Mouse (Mus musculus): ENCODE measurements at regions not wholly inside any gene's neighbourhood (a gene's known extent, or its start where the extent isn't known, plus 50 kb on each side); places are given as distances from the start of the nearest gene placed in this dataset.

DNA sequence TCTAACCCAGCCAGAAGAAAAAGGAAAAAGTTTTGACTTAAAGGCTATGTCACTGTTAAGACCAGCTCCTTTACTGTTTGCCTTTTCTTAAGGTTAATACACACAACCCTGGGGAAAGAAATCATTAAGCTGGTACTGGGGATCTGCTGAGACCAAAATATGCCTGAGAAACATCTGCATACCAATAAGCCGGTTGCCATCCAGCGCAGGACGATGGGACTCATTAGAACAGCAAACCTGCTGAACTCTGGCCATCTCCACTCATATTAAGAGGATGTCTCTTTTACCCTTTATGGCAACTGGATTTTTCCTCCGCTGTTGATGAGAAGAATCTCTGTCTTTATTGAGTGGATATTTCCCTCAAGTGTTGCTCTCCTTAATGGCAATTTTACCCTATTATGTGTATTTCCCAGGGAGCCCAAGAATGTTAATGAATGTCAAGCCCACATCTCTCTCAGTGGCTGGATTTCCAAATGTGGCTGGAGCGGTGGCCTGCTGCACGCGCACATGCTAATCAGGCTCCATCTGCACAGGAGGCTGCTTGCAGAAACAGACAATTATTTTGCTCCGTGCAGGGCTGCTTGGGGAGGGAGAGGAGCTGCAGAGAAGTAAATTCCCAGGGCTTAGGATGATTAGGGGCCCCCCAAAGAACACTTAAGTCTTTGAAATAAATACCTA lies 351.6 kb upstream of the Map3k7 start:
- Histone ChIP-seq H3K27me3 (ENCODE audit: control insufficient read depth, insufficient read depth, low read length) (no peaks in the 10 kb centered on the region), H3K36me3 (ENCODE audit: control insufficient read depth, insufficient read depth, low read length) (no peaks in the 10 kb centered on the region), H3K79me2 (ENCODE audit: control insufficient read depth, insufficient read depth, low read length) (no peaks in the 10 kb centered on the region), H3K4me1 (ENCODE audit: control insufficient read depth, insufficient read depth, low read length) (no peaks in the 10 kb centered on the region), H3K4me3 (ENCODE audit: insufficient read depth, low read depth, low read length) (no peak overlapping the region), H3K27ac (replicated peaks; ENCODE audit: insufficient read depth, low read depth, low read length) (no peak overlapping the region), H3K9ac (ENCODE audit: low read depth, low read length) (no peak overlapping the region)
- 73% methylated on average over 8 of the region's 8 CpGs for whole genome bisulfite sequencing
- TF ChIP-seq CTCF (IDR thresholded peaks at IDR 0.05; ENCODE audit: low read depth, low read length) (no peak), POLR2A (IDR thresholded peaks at IDR 0.05; ENCODE audit: extremely low read depth, insufficient read depth, low read length) (no peak)
- no peak for DNase-seq (ENCODE audit: extremely low read depth, low read depth, low spot score)

DNA sequence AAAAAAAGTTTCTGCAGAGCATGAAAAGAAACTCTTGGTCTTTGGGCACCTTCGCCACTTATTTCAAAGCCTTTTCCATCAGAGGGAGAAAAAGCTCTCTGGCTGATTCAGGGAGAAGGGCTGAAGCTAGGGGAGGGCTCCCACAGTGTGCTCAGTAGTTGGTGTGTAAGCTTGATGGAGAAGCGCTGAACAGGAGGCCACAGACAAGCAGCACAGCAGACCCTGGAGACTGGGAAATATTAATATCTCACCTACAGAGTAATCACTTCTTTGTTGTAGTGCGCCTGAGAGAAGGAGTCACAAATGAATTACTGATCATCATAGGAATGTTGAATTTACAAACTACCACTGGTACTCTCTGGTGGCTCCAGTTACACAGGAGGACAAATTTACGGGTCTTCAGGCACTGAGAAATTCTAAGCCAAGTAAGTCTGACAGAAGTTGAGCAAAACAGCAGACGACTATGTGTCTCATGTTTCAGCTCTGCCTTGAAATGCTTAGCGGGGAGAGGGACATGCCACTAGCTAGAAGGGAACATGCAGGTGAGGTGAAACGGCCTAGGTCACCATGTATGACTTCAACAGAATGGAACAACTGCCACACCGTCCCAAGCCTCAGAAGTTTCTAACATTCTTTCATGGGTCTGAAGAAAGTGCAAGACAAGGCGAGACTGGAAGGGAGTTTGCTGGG lies 350.9 kb upstream of the Map3k7 start:
- WGBS = 77% methylated on average over 9 of the region's 9 CpGs
- no peaks in the 10 kb centered on the region for H3K79me2 ChIP-seq (ENCODE audit: control insufficient read depth, insufficient read depth, low read length)
- H3K27me3 ChIP-seq (ENCODE audit: control insufficient read depth, insufficient read depth, low read length) = no peaks in the 10 kb centered on the region
- no peak overlapping the region for H3K9ac ChIP-seq (ENCODE audit: low read depth, low read length)
- no peak for TF ChIP-seq POLR2A (IDR thresholded peaks at IDR 0.05; ENCODE audit: extremely low read depth, insufficient read depth, low read length)
- no peak for TF ChIP-seq CTCF (IDR thresholded peaks at IDR 0.05; ENCODE audit: low read depth, low read length)
- no peak overlapping the region for H3K27ac ChIP-seq (replicated peaks; ENCODE audit: insufficient read depth, low read depth, low read length)
- H3K4me1 ChIP-seq (ENCODE audit: control insufficient read depth, insufficient read depth, low read length) = no peaks in the 10 kb centered on the region
- DNase-seq (ENCODE audit: extremely low read depth, low read depth, low spot score) = no peak
- no peak overlapping the region for H3K4me3 ChIP-seq (ENCODE audit: insufficient read depth, low read depth, low read length)
- H3K36me3 ChIP-seq (ENCODE audit: control insufficient read depth, insufficient read depth, low read length) = no peaks in the 10 kb centered on the region

DNA sequence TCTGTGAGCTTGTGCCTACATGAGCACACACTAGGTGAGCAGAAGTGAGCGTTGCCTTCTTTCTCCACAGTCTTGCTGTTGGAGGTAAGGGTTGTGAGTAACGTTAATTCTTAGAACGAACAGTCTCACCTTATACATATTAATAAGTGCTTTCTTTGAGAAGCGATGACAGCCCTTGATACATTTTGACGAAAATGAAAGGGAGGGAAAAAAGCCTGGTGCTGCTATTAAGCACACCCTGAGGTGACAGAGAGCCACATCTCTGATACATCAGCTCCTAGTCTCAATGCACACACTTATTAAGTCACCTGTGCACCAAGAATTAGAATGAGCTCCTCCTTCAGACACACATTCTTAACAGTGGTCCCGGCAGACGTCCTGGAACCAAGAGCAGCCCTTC lies 346.3 kb upstream of the Map3k7 start:
- WGBS = 80% methylated on average over 7 of the region's 7 CpGs
- Histone ChIP-seq H3K36me3 (ENCODE audit: control insufficient read depth, insufficient read depth, low read length) (no peaks in the 10 kb centered on the region), H3K4me1 (ENCODE audit: control insufficient read depth, insufficient read depth, low read length) (no peaks in the 10 kb centered on the region), H3K27ac (replicated peaks; ENCODE audit: insufficient read depth, low read depth, low read length) (no peak overlapping the region), H3K4me3 (ENCODE audit: insufficient read depth, low read depth, low read length) (no peak overlapping the region), H3K9ac (ENCODE audit: low read depth, low read length) (no peak overlapping the region), H3K79me2 (ENCODE audit: control insufficient read depth, insufficient read depth, low read length) (no peaks in the 10 kb centered on the region), H3K27me3 (ENCODE audit: control insufficient read depth, insufficient read depth, low read length) (no peaks in the 10 kb centered on the region)
- no peak for DNase-seq (ENCODE audit: extremely low read depth, low read depth, low spot score)
- TF ChIP-seq POLR2A (IDR thresholded peaks at IDR 0.05; ENCODE audit: extremely low read depth, insufficient read depth, low read length) (no peak), CTCF (IDR thresholded peaks at IDR 0.05; ENCODE audit: low read depth, low read length) (no peak)

DNA sequence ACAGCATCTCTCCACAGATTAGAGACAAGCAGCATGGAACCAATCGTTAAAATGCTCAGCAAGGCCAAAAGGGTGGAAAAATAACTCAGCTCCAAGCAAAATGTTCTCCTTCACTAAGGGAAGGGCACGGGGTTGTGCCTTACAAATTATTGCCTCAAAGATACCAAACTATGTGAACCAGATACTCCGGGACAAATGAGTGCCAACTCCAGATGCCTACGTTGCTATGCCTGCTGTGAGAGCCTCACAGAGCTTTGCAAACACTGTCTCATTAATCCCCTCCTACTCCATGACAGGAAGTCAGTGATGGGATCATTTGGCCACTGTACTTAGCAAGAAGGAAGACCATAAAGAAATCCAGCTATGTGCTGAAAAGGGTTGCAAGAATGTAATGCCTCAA lies 345.9 kb upstream of the Map3k7 start:
- no peaks in the 10 kb centered on the region for H3K79me2 ChIP-seq (ENCODE audit: control insufficient read depth, insufficient read depth, low read length)
- H3K9ac ChIP-seq (ENCODE audit: low read depth, low read length) = no peak overlapping the region
- no peak for TF ChIP-seq CTCF (IDR thresholded peaks at IDR 0.05; ENCODE audit: low read depth, low read length)
- TF ChIP-seq POLR2A (IDR thresholded peaks at IDR 0.05; ENCODE audit: extremely low read depth, insufficient read depth, low read length) = no peak
- H3K4me1 ChIP-seq (ENCODE audit: control insufficient read depth, insufficient read depth, low read length) = no peaks in the 10 kb centered on the region
- no peak overlapping the region for H3K27ac ChIP-seq (replicated peaks; ENCODE audit: insufficient read depth, low read depth, low read length)
- no peak for DNase-seq (ENCODE audit: extremely low read depth, low read depth, low spot score)
- no peak overlapping the region for H3K4me3 ChIP-seq (ENCODE audit: insufficient read depth, low read depth, low read length)
- no peaks in the 10 kb centered on the region for H3K36me3 ChIP-seq (ENCODE audit: control insufficient read depth, insufficient read depth, low read length)
- WGBS = 52% methylated on average over 4 of the region's 4 CpGs
- H3K27me3 ChIP-seq (ENCODE audit: control insufficient read depth, insufficient read depth, low read length) = no peaks in the 10 kb centered on the region

DNA sequence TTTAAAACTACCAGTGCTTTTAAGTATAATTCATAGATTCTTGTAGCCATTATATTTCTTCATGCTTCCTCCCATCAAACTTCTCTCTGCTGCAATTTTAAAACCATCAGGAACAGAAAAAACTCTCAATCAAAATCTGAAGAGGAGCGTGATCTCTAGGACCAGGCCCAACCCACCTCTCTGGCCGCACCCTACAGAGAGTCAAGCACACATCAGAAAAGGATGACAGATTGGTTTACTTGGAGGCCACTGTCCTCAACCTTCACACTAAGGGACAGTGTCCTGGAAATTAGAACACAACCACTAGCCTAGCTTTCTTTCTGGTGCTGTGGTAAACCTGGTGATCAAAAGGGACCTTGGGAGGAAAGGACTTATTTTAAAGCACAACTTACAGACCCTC lies 342.7 kb upstream of the Map3k7 start:
- H3K27me3 ChIP-seq (ENCODE audit: control insufficient read depth, insufficient read depth, low read length) = no peaks in the 10 kb centered on the region
- no peak overlapping the region for H3K27ac ChIP-seq (replicated peaks; ENCODE audit: insufficient read depth, low read depth, low read length)
- H3K4me1 ChIP-seq (ENCODE audit: control insufficient read depth, insufficient read depth, low read length) = no peaks in the 10 kb centered on the region
- 92% methylated on average over 2 of the region's 2 CpGs for WGBS
- H3K4me3 ChIP-seq (ENCODE audit: insufficient read depth, low read depth, low read length) = no peak overlapping the region
- H3K9ac ChIP-seq (ENCODE audit: low read depth, low read length) = no peak overlapping the region
- no peaks in the 10 kb centered on the region for H3K79me2 ChIP-seq (ENCODE audit: control insufficient read depth, insufficient read depth, low read length)
- no peaks in the 10 kb centered on the region for H3K36me3 ChIP-seq (ENCODE audit: control insufficient read depth, insufficient read depth, low read length)
- DNase-seq (ENCODE audit: extremely low read depth, low read depth, low spot score) = no peak
- TF ChIP-seq CTCF (IDR thresholded peaks at IDR 0.05; ENCODE audit: low read depth, low read length) (no peak), POLR2A (IDR thresholded peaks at IDR 0.05; ENCODE audit: extremely low read depth, insufficient read depth, low read length) (no peak)

DNA sequence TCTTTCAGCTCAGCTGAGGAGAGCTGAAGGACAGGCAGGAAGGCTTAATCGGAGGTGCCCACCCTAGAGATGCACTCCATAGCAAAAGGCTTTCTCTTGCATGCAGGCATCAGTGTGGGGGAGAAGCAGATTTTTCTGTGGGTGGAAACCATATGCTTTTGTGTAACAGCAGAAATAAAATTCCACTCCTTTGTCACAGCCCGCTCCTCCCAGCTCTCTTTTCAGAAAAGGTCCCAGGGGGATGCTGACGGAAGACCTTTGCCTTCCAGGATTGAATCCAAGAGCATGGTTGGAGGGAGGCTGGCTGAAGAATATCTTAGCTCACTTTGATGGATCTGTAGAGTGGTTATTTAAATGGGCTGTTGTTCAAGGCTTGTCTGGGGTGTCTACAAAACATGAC lies 336.8 kb upstream of the Map3k7 start:
- H3K9ac ChIP-seq (ENCODE audit: low read depth, low read length) = no peak overlapping the region
- no peak overlapping the region for H3K27ac ChIP-seq (replicated peaks; ENCODE audit: insufficient read depth, low read depth, low read length)
- WGBS = 82% methylated on average over 3 of the region's 3 CpGs
- no peak for TF ChIP-seq CTCF (IDR thresholded peaks at IDR 0.05; ENCODE audit: low read depth, low read length)
- no peak for TF ChIP-seq POLR2A (IDR thresholded peaks at IDR 0.05; ENCODE audit: extremely low read depth, insufficient read depth, low read length)
- H3K79me2 ChIP-seq (ENCODE audit: control insufficient read depth, insufficient read depth, low read length) = no peaks in the 10 kb centered on the region
- no peaks in the 10 kb centered on the region for H3K27me3 ChIP-seq (ENCODE audit: control insufficient read depth, insufficient read depth, low read length)
- no peak for DNase-seq (ENCODE audit: extremely low read depth, low read depth, low spot score)
- no peaks in the 10 kb centered on the region for H3K4me1 ChIP-seq (ENCODE audit: control insufficient read depth, insufficient read depth, low read length)
- H3K4me3 ChIP-seq (ENCODE audit: insufficient read depth, low read depth, low read length) = no peak overlapping the region
- no peaks in the 10 kb centered on the region for H3K36me3 ChIP-seq (ENCODE audit: control insufficient read depth, insufficient read depth, low read length)
